Mouse (Mus musculus) thymus, postnatal 0 days (tissue): ENCODE results near the gene Eya4. TPM values are rescaled to one million over a fixed set of nuclear protein-coding genes. Genes with fewer than 3 reads are reported as not detected.

ENCODE experiments used
- DNase-seq: peaks from one replicate; pipeline ENCODE4 v3.0.0-alpha.2; 2015; ENCODE audit warnings: low spot score
- polyA plus RNA-seq: library from polyadenylated mRNA; unstranded; fragments of >200 nt; fragmentation: Nextera tagmentation; extraction: Ambion mirVana; gene quantifications from 2 replicates; pipeline ENCODE4 v1.2.1, GENCODE M21; 2015

The Eya4 gene
- polyA plus RNA-seq, 1 experiment from 2014 or later = 3.8 TPM

DNA sequence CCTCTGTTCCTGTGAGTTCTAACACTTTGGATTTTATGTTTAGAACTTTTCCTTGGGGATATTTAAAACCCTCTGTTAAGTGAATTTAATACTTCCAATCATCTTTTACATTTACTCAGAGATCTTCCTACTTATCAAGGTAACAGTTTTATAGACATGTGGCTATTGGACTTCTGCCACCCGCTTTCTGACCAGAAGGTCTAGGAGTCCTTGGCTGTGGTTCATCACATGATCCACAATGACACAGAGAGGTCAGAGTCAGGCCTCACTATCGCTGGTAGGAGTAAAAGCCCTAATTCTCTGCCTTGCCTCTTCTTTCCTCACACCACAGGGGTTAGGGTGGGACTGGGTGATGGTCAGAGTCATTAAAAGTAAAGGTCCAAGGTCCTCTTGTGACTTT is 277.2 kb downstream of the Eya4 start:
- no peak for DNase-seq

DNA sequence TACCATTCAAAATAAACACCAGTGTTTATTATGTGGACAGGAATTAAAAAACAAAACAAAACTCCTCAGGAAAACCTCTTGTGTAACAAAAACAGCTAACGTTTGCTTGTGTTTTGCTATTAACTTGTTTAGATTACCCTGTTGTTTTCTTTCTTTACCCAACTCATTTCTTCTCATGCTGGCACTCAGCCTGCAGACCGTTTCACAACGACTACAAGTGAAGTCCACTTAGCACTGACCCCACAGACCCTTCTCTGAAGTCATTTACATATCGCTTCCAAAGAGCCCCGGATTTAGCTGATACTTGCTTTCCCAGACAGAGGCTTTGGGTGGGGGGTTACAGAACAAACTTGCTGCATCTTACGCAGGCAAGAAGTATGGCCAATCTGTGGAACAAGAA is 286.9 kb downstream of the Eya4 start:
- no peak for DNase-seq

DNA sequence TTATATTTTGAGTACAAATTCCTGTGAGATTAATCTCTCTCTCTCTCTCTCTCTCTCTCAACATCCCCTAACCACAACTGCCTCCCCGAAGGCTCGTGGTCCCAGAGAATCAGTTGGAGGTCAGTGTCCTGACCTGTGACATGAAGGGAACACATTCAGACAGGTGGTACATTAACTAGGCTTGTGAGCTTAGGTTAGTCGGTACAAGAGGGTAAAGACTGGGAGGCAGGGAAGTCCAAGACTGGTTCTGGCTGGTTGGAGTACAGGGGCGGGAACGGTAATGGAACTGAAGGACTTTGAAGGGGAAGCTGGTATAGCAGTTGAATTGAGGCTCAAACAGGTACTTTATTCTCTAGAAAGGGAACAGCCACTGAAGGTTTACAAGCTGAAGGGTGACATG is 287.9 kb downstream of the Eya4 start:
- DNase-seq = no peak

DNA sequence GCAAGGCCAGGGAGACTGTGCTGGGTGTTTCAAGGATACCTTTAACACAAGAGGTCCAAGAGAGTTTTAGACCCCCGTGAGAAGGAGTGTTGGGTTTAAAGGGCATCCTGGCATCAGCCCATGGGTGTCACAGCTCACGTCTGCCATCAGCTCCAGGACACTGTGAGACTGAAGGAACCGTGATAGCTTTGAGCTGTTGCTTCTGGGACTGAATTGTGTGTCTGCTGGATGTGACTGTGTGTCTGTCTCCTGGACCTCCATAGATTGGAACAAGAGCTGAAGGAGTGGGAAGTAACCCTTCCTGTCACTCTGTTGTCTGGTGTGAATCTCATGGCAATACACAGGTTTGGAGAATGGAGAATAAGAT is 289.9 kb downstream of the Eya4 start:
- no peak for DNase-seq

DNA sequence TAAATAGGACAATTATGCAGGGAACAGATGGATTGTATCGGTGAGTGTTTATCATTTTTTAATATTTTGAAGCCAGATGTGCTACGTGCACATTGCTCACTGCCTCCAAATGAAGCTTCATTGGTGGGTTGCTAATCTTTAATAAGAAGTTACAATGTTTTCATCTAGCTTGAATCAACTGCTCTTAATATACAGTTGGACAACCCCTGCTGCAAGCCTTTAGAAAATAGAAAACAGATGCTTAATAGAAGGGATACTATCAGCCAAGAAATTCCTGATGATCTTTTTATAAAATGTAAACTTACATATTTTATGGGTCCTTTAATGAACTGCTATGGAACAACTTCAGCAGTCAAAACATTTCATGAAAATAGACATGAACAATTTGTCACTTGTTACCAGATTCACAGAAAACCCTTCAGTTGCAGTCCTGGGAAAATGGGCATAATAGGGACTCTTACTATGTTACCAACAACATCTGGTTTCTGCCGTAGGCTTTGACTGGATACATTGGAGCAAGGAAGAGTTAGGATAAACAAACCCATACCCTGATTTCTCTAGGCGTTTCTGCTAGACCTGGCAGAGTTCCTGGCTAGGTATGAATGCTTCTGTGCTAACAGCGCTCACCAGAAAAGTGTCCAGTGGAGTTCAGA is 290.4 kb downstream of the Eya4 start:
- DNase-seq = no peak

DNA sequence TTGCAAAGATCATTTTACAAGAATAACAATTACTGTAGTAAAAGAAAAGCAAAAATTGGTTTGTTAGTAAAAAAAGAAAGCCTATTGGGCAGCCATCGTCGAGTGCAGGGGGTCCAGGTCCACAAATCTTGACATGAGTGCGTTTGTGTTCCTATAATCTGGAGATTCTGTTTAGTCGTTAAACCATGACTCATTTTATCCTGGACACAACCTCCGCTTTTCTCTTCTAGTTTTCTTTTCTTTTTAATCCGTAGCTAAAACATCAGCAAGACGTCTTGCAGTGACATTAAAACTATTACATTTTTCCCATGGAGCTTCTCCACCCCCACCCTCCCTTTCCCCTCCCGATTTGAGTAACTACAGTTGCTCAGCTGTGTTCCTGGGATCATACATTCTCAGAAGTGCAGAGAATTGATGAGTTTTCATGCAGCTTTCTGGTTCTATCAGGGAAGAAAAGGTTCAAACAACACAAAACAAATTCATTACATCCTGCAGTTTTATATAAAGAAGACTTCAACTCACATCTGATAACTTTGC is 297.1 kb downstream of the Eya4 start:
- DNase-seq = no peak
